18 mouse cellular contexts compared by ENCODE assay signal in the genomic region with DNA sequence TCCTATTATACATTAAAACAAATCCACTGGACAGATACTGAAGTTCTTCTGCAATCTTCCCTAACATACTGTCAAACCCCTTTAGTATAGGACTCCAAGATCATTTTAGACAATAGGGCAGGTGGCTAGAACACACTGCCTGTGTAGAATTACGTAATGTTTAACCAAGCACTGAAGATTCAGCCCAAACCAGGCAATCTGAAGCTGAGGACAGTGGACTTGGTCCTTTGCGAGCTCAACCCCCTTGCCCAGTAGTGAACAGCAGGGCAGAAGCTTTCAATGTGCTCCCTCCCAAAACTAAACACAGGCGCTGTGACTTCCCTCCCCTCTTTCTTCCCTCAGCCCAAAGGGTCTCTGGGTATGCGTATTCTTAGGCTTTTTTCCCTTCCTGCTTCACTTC. TPM values are rescaled to one million over a fixed set of nuclear protein-coding genes. Genes with fewer than 3 reads are reported as not detected.
DNase-seq lines count a peak whose midpoint lies in the region; ATAC-seq and TF ChIP-seq lines count a peak whose summit lies in the region.
"Had no signal": no experiment of that assay in that cellular context is flagged by ENCODE, and none has a peak within 500 bp of the region (broad histone marks: within the 10 kb centered on the region; RNA-seq: fewer than 3 reads in every experiment).

No protein-coding gene starts in this region.

- H3K36me3 ChIP-seq in liver, embryonic 11.5 days (ENCODE audit: control insufficient read depth, insufficient read depth, low read length) = no peaks in the 10 kb centered on the region
- H3K36me3 ChIP-seq in liver, embryonic 14.5 days (replicated peaks; ENCODE audit: control insufficient read depth, insufficient read depth, low read depth) = no peaks in the 10 kb centered on the region
- H3K36me3 ChIP-seq: forebrain, embryonic 12.5 days had no signal

- no peaks in the 10 kb centered on the region for H3K27me3 ChIP-seq in liver, embryonic 11.5 days (replicated peaks; ENCODE audit: control insufficient read depth, insufficient read depth, low read length)
- H3K27me3 ChIP-seq in liver, embryonic 14.5 days (ENCODE audit: control insufficient read depth, insufficient read depth, low read length) = no peaks in the 10 kb centered on the region
- H3K27me3 ChIP-seq: forebrain, embryonic 12.5 days; heart, embryonic 15.5 days had no signal

- H3K9me3 ChIP-seq in liver, embryonic 11.5 days (ENCODE audit: control insufficient read depth, low read length) = no peaks in the 10 kb centered on the region
- H3K9me3 ChIP-seq in liver, embryonic 14.5 days (ENCODE audit: control insufficient read depth, low read length) = no peaks in the 10 kb centered on the region
- H3K9me3 ChIP-seq: forebrain, embryonic 12.5 days; heart, embryonic 15.5 days had no signal

- no peak for TF ChIP-seq CTCF in liver, embryonic 14.5 days (IDR thresholded peaks at IDR 0.05; ENCODE audit: low read depth)

- DNase-seq in kidney, adult 9 months = peak; percentile 64
- DNase-seq in kidney, postnatal 14 days = no peak
- no peak for DNase-seq in liver, embryonic 11.5 days (ENCODE audit: low spot score)
- DNase-seq in liver, embryonic 14.5 days (ENCODE audit: low read depth in 3 of 3, low spot score in 3 of 3) = no peak
- no peak for DNase-seq in layer of hippocampus, adult 18-20 months (ENCODE audit: low spot score in 2 of 2)
- no peak for DNase-seq in layer of hippocampus, adult 9-10 months (ENCODE audit: low spot score)
- DNase-seq: adrenal gland, postnatal 25 days; cerebellum, adult 11-12 months; cerebellum, adult 9-11 months; gastrocnemius, postnatal 10 days; lung, adult 18-20 months; midbrain, embryonic 14.5 days had no signal

- no peak overlapping the region for H3K4me2 ChIP-seq in liver, embryonic 11.5 days
- no peak overlapping the region for H3K4me2 ChIP-seq in liver, embryonic 14.5 days (ENCODE audit: low read depth)
- H3K4me2 ChIP-seq: forebrain, embryonic 12.5 days; heart, embryonic 15.5 days had no signal

- H3K4me1 ChIP-seq in liver, embryonic 11.5 days (replicated peaks; ENCODE audit: control insufficient read depth, insufficient read depth, low read length) = 0 out of 2 replicates have a peak, but pooled peaks cover 2% of the 10 kb centered on the region
- H3K4me1 ChIP-seq in liver, embryonic 14.5 days (replicated peaks; ENCODE audit: control insufficient read depth in 2 of 2, insufficient read depth in 2 of 2, low read length in 1 of 2) = peaks cover 0 to 9% of the 10 kb centered on the region in 2 experiments; a peak in 2 of 4 replicates

- peak; percentile 23; the same call in 1 of the 2 replicates for ATAC-seq in liver, embryonic 11.5 days (replicated peaks; ENCODE audit: low FRiP score)
- ATAC-seq in liver, embryonic 14.5 days (ENCODE audit: insufficient read depth) = peak; percentile 62
- ATAC-seq: hindbrain, embryonic 16.5 days; lung, postnatal 0 days had no signal

- no peak overlapping the region for H3K4me3 ChIP-seq in liver, embryonic 11.5 days (ENCODE audit: low read depth, low read length)
- no peak overlapping the region for H3K4me3 ChIP-seq in liver, embryonic 14.5 days (ENCODE audit: insufficient read depth in 1 of 2, low read depth in 2 of 2, low read length in 2 of 2)
- H3K4me3 ChIP-seq: erythroblast, embryonic 14.5 days; forebrain, embryonic 12.5 days; heart, embryonic 15.5 days had no signal

- no peak overlapping the region for H3K9ac ChIP-seq in liver, embryonic 11.5 days (ENCODE audit: low read depth, low read length)
- no peak overlapping the region; the same call in 1 of the 2 replicates for H3K9ac ChIP-seq in liver, embryonic 14.5 days (replicated peaks)
- H3K9ac ChIP-seq: forebrain, embryonic 12.5 days; heart, embryonic 15.5 days had no signal

- TF ChIP-seq EP300 in liver, embryonic 14.5 days (IDR thresholded peaks at IDR 0.05; ENCODE audit: low read depth) = no peak

- 75% methylated on average over 4 of the region's 4 CpGs for WGBS in liver, embryonic 11.5 days
- WGBS in liver, embryonic 14.5 days (ENCODE audit: insufficient replicate concordance) = 57% methylated on average over 4 of the region's 4 CpGs

- no peak overlapping the region for H3K27ac ChIP-seq in liver, embryonic 11.5 days (ENCODE audit: low read depth, low read length)
- H3K27ac ChIP-seq in liver, embryonic 14.5 days = no peak overlapping the region
- H3K27ac ChIP-seq: forebrain, embryonic 12.5 days; heart, embryonic 15.5 days; macrophage had no signal

RNA-seq across cellular contexts. Expression of gene Nt5e, which starts 39.8 kb away (rescaled TPM):
- polyA plus RNA-seq in liver, embryonic 11.5 days (2014; fragmentation: Nextera tagmentation; extraction: Ambion mirVana) = 6.3 and 7.3 TPM in 2 replicates
- 3.6 and 4.9 TPM in 2 replicates for polyA plus RNA-seq in liver, embryonic 14.5 days (2012; rRNA removed)
- polyA plus RNA-seq in liver, embryonic 14.5 days (2014; fragmentation: Nextera tagmentation; extraction: Ambion mirVana) = 8.2 and 8.7 TPM in 2 replicates
- total RNA-seq in layer of hippocampus, adult 18-20 months (2021) = 1 to 10 TPM; 2.7 to 3.7 TPM
- polyA plus RNA-seq: erythroblast, embryonic 14.5 days had no signal
